In genomic region chr7:80583981-80584380, GRCm38 (mm10) we compare ENCODE assay signal across 8 mouse cellular contexts. TPM values are rescaled to one million over a fixed set of nuclear protein-coding genes. Genes with fewer than 3 reads are reported as not detected.
A peak's percentile ranks its signal among the peaks of the same experiment; 100 is the strongest.
DNase-seq lines count a peak whose midpoint lies in the region; ATAC-seq lines count a peak whose summit lies in the region.

No protein-coding gene starts in this region.

- intact Hi-C loops in heart, postnatal 25 days (cut with DNase I) = loop anchor here (1.0 to 5.0 kb wide), 3 partner anchors 47 to 242 kb away; partner anchors contain the start of genes Blm, Hddc3 and Unc45a

- DNase-seq in cerebellum, adult 11 months = peak; percentile 47
- peak; percentile 57 for DNase-seq in T-cell, adult 2 months (ENCODE audit: low spot score)
- peak; percentile 74 for DNase-seq in embryo, embryonic 11 days
- DNase-seq in heart, postnatal 25 days (ENCODE audit: low spot score) = peak; percentile 28
- peak; percentile 80 for DNase-seq in layer of hippocampus, adult 11-12 months (ENCODE audit: low spot score)
- peak; percentile 67 for DNase-seq in lung, postnatal 25 days (ENCODE audit: low spot score)
- DNase-seq in retina, postnatal 1 day = peak; percentile 74

- ATAC-seq in cerebellum, adult (ENCODE audit: insufficient number of reproducible peaks, low FRiP score, low TSS enrichment) = no peak

RNA-seq across cellular contexts. Expression of gene Blm, which starts 49.1 kb away (rescaled TPM):
- 1 to 10 TPM; 1.5 to 2.0 TPM for total RNA-seq in heart, postnatal 25 days (2021)

Comparison
In these comparisons a context has a peak if more than half of its experiments do, and no peak if none do; other contexts are left out.
1. DNase-seq: peak in every context shown above with its lines; median percentile 80 in layer of hippocampus, adult 11-12 months; 74 in embryo, embryonic 11 days; 74 in retina, postnatal 1 day; 67 in lung, postnatal 25 days; 57 in T-cell, adult 2 months; 47 in cerebellum, adult 11 months; 28 in heart, postnatal 25 days.